Mouse (Mus musculus) small intestine, adult 2 months (tissue): ENCODE results near the gene Ass1. TPM values are rescaled to one million over a fixed set of nuclear protein-coding genes. Genes with fewer than 3 reads are reported as not detected.

ENCODE experiments used
- H3K27ac ChIP-seq: fragments of 200-500 bp; 2 replicates; pipeline ENCODE4 v1.5.1; 2012; ENCODE audit warnings: low read depth, low read length, control low read depth, inconsistent platforms; ENCODE audit not compliant: insufficient read depth
- H3K27me3 ChIP-seq: fragments of 200-500 bp; 2 replicates; pipeline ENCODE4 v1.6.1; 2012; ENCODE audit warnings: mild to moderate bottlenecking, moderate library complexity, low read length, inconsistent platforms; ENCODE audit not compliant: control insufficient read depth, insufficient read depth
- H3K36me3 ChIP-seq: fragments of 200-500 bp; 2 replicates; pipeline ENCODE4 v1.6.1; 2012; ENCODE audit warnings: mild to moderate bottlenecking, low read length, control low read depth, inconsistent platforms; ENCODE audit not compliant: control insufficient read depth, insufficient read depth
- H3K4me1 ChIP-seq: fragments of 200-500 bp; 2 replicates; pipeline ENCODE4 v1.6.1; 2012; ENCODE audit warnings: low read length, inconsistent platforms, mixed read lengths; ENCODE audit not compliant: control insufficient read depth, insufficient read depth, insufficient read length
- H3K4me3 ChIP-seq: fragments of 200-500 bp; 2 replicates; pipeline ENCODE4 v1.5.1; 2012; ENCODE audit warnings: low read depth, mild to moderate bottlenecking, control low read depth, inconsistent platforms, low read length, moderate library complexity
- CTCF ChIP-seq: fragments of 200-500 bp; IDR thresholded peaks from 2 replicates; pipeline ENCODE4 v1.5.1; 2012; ENCODE audit warnings: low read depth, mild to moderate bottlenecking, control low read depth, inconsistent platforms, low read length, moderate library complexity, mixed read lengths; ENCODE audit not compliant: insufficient replicate concordance, insufficient read length; ENCODE audit errors: extremely low read depth
- POLR2A ChIP-seq: fragments of 200-500 bp; IDR thresholded peaks from 2 replicates; pipeline ENCODE4 v1.6.1; 2012; ENCODE audit warnings: low read depth, mild to moderate bottlenecking, control low read depth, inconsistent platforms, low read length, moderate library complexity
- WGBS: fragments of 180-500 bp; shearing (Covaris S2); methylation state at CpG from one replicate; pipeline ENCODE4 v1.1.7; 2018; 5-methylcytosine and 5-hydroxymethylcytosine counted together
- polyA plus RNA-seq: library from polyadenylated mRNA; depleted of rRNA; stranded (reverse); fragments of >200 nt; gene quantifications from 2 replicates; pipeline ENCODE4 v1.2.3, GENCODE M21; 2012

Gene Ass1
- polyA plus RNA-seq, 1 experiment: 5.2 TPM

- H3K36me3 ChIP-seq: no peaks in the 10 kb centered on the region
- 80% methylated on average over 2 of the region's 2 CpGs for WGBS
- H3K27ac ChIP-seq: no peak overlapping the region
- TF ChIP-seq POLR2A (no peak), CTCF (no peak)
- H3K4me3 ChIP-seq: no peak overlapping the region
- no peaks in the 10 kb centered on the region for H3K4me1 ChIP-seq
- no peaks in the 10 kb centered on the region for H3K27me3 ChIP-seq
Observed at GRCm38 (mm10) chr2:31490556-31490955, 20.5 kb downstream of the Ass1 start.

DNA sequence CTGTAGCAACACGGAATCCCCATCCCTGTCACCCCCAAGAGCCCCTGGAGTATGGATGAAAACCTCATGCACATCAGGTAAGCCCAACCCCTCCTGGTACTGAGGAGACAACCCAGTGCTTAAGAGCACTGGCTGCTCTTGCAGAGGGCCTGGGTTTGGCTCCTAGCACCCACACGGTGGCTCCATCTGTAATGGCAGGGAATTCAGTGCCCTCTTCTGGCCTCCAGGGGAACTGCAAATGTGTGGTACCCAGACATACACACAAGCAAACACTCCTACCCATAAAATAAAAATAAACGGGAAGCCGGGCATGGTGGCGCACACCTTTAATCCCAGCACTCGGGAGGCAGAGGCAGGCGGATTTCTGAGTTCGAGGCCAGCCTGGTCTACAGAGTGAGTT is 22.3 kb downstream of the Ass1 start:
- no peaks in the 10 kb centered on the region for H3K36me3 ChIP-seq
- no peaks in the 10 kb centered on the region for H3K4me1 ChIP-seq
- WGBS: 95% methylated on average over 8 of the region's 8 CpGs
- H3K27ac ChIP-seq: no peak overlapping the region
- TF ChIP-seq CTCF (no peak), POLR2A (no peak)
- H3K27me3 ChIP-seq: no peaks in the 10 kb centered on the region
- no peak overlapping the region for H3K4me3 ChIP-seq

GRCm38 (mm10) chr2:31493243-31493642 is 23.2 kb downstream of the Ass1 start:
- Histone ChIP-seq H3K4me1 (no peaks in the 10 kb centered on the region), H3K27ac (no peak overlapping the region), H3K27me3 (no peaks in the 10 kb centered on the region), H3K36me3 (no peaks in the 10 kb centered on the region), H3K4me3 (no peak overlapping the region)
- TF ChIP-seq POLR2A (no peak), CTCF (no peak)
- 90% methylated on average over 11 of the region's 11 CpGs for WGBS

DNA sequence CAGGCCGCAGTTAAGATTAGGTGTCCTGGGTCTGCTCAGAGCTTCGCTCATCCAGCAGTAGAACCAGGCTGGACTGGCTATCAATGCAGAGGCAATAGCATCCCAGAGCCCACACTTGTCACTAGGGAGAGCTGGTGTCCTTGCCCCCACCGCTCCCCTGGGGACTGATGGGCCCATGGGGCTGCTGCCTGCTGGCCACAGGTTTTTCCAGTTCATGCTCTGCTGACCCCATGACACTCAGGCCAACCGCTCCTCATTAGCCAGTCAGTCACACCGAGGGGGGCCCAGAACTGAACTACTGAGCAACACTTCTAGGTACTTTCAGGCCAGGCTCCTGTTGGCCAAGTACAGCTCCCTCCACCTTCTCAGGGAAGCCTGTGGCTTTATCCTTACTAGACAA is 24.3 kb downstream of the Ass1 start:
- WGBS: 89% methylated on average over 5 of the region's 5 CpGs
- TF ChIP-seq POLR2A: no peak
- no peak for TF ChIP-seq CTCF
- H3K27ac ChIP-seq: no peak overlapping the region

GRCm38 (mm10) chr2:31495046-31495476 is 25.1 kb downstream of the Ass1 start:
- TF ChIP-seq POLR2A (no peak), CTCF (no peak)
- Histone ChIP-seq H3K4me1 (no peaks in the 10 kb centered on the region), H3K4me3 (no peak overlapping the region), H3K36me3 (no peaks in the 10 kb centered on the region), H3K27ac (no peak overlapping the region), H3K27me3 (no peaks in the 10 kb centered on the region)
- WGBS: 78% methylated on average over 13 of the region's 13 CpGs

More for the DNA sequence above, 24.3 kb downstream of the Ass1 start:
- Histone ChIP-seq H3K36me3 (no peaks in the 10 kb centered on the region), H3K4me1 (no peaks in the 10 kb centered on the region), H3K4me3 (no peak overlapping the region), H3K27me3 (no peaks in the 10 kb centered on the region)

DNA sequence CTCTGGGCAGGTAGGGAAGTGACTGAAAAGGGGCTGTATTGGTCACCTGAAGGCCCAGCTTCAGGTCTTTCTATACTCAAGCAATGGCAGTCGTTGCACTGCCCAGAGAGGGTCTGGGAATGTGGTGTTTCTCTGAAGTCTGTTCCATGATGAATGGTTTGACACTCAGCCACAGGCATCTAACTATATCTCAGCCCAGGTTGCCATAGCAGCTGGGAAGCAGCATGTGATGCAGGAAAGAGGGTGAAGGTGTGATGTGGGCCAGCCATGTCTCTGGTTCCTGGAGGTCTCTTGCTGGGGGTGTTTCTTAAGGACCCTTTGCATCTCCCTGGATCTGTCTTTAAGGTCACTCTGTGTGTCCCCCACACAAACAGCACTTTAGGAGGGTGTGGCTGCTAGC is 26.1 kb downstream of the Ass1 start:
- H3K36me3 ChIP-seq: no peaks in the 10 kb centered on the region

DNA sequence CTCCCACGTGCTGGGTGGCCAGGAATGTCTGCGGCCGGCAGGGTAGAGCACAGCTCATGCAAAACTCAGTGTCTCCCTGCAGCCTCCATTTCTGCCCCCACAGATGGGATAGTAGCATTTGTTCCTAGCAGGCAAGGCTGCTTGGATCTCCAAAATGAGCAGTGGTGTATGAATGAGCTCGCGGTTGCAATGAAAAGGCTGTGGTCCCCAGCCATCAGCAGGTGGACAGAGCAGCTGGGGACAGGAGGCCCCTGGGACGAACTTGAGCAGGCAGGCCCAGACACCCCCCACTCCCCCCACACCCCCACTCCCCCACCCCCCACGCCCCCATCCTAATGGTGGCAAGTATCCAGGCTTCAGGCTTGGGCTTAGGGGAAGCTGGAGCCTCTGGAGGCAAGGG is 27.1 kb downstream of the Ass1 start:
- H3K27ac ChIP-seq: no peak overlapping the region
- H3K36me3 ChIP-seq: no peaks in the 10 kb centered on the region
- WGBS: 79% methylated on average over 7 of the region's 7 CpGs
- H3K4me3 ChIP-seq: no peak overlapping the region
- TF ChIP-seq CTCF (no peak), POLR2A (no peak)
- H3K27me3 ChIP-seq: no peaks in the 10 kb centered on the region
- H3K4me1 ChIP-seq: no peaks in the 10 kb centered on the region

More for the DNA sequence above, 26.1 kb downstream of the Ass1 start:
- 41% methylated on average over 1 of the region's 1 CpGs for WGBS
- Histone ChIP-seq H3K4me3 (no peak overlapping the region), H3K4me1 (no peaks in the 10 kb centered on the region), H3K27ac (no peak overlapping the region), H3K27me3 (no peaks in the 10 kb centered on the region)
- no peak for TF ChIP-seq CTCF
- TF ChIP-seq POLR2A: no peak

DNA sequence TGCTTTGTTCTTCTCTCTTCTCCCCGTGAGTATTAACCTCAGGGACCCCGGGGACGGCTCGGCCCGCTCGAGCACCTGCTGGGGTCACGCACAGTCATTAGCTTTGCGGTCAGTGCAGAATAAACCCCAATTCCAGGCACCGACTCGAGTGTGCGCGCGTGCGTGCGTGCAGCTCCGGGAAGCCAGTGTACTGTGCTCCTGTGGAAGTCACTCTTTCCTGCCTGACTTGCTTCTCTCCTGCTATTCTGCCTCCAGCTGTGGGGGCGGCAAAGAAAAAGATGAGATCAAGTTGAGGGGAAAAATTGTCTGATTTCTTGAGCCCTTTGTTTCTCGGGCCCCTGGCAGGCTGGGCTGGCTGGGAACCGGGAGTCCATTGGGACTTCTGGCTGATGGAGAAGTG is 27.6 kb downstream of the Ass1 start:
- no peak overlapping the region for H3K27ac ChIP-seq
- no peaks in the 10 kb centered on the region for H3K27me3 ChIP-seq
- H3K4me3 ChIP-seq: no peak overlapping the region
- TF ChIP-seq POLR2A: no peak
- TF ChIP-seq CTCF: no peak
- H3K4me1 ChIP-seq: no peaks in the 10 kb centered on the region
- WGBS: 90% methylated on average over 19 of the region's 19 CpGs
- H3K36me3 ChIP-seq: no peaks in the 10 kb centered on the region
